Mouse (Mus musculus): ENCODE measurements around the gene Sipa1l2. TPM values are rescaled to one million over a fixed set of nuclear protein-coding genes. Genes with fewer than 3 reads are reported as not detected.

The Sipa1l2 gene
- total RNA-seq, 2 experiments from 2014 or later: 7.4 to 11.6 TPM

- ATAC-seq (ENCODE audit: poor library complexity, severe bottlenecking): no peak
Measured at GRCm38 (mm10) chr8:125482491-125483096, 87.0 kb downstream of the Sipa1l2 start.

DNA sequence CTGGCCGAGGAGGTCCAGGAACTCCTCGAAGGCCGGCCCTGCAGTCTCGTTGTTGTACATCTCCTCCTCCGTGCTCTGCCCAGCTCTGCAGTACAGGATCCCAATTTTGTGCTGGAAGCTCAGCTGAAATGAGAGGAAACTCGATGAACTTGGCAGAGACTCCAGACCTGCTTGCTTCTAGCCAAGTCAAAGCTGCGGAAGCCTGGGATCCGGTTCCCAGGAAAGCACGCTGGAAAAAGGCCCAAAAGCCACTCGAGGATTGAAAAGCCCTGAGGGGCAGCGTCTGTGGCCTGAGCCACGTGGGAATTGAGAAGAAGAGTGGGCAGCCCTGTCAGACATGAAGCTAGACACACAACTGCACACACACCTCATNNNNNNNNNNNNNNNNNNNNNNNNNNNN is 94.7 kb downstream of the Sipa1l2 start:
- ATAC-seq (ENCODE audit: poor library complexity, severe bottlenecking): no peak

GRCm38 (mm10) chr8:125471374-125471773 is 98.2 kb downstream of the Sipa1l2 start:
- no peak for ATAC-seq (ENCODE audit: poor library complexity, severe bottlenecking)

DNA sequence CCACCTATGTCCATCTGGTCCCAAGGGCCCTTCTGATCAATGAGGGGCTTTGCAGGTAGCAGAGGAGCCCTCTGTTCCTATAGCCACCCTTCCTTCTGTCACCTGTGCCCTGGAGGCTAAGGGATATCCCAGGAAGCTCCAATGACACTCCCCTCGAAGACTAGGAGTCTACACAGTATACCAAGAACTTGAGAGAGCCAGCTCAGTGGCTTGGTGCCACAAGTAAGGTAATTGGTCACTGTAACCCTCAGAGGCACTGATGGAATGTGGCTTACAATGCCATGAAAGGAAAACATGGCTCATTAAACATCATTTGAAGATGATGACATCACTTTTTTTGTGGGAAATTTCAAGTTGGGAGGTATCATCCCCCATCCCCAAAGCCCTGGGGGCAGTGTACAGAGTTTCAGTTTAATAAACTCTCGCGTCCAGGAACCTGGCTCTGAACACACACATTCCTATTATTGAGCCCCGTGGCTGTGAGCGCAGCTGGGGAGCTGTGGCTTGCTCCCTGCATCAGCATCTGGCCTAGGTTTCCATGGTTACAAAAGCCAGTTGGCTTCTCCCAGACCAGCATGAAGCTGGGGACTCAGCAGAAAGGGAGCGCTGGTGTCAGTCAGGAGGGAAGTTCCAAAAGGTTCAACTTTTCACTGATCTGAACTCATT is 104.3 kb downstream of the Sipa1l2 start:
- no peak for ATAC-seq (ENCODE audit: poor library complexity, severe bottlenecking)

DNA sequence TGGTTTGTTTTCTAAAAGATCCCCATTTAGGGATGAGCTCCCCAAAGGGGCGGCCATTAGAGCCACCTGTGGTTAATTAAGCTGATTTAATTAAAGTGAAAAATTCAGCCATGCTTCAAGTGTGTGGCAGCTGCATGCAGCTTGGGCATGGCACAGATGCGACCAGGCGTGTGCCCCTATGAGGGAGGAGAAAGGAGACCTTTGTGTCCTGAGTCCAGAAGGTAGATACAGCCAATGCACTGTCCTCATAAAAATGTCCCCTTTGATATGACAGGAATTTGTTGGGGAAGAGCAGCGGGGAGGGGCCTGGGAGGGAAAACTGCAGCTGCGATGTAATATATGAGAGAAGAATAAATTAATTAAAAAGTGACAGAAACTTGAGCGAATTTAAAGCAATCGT is 106.7 kb downstream of the Sipa1l2 start:
- no peak for ATAC-seq (ENCODE audit: poor library complexity, severe bottlenecking)

- peak; percentile 88 for ATAC-seq (ENCODE audit: poor library complexity, severe bottlenecking)
Measured at GRCm38 (mm10) chr8:125461504-125461903, 108.1 kb downstream of the Sipa1l2 start.

DNA sequence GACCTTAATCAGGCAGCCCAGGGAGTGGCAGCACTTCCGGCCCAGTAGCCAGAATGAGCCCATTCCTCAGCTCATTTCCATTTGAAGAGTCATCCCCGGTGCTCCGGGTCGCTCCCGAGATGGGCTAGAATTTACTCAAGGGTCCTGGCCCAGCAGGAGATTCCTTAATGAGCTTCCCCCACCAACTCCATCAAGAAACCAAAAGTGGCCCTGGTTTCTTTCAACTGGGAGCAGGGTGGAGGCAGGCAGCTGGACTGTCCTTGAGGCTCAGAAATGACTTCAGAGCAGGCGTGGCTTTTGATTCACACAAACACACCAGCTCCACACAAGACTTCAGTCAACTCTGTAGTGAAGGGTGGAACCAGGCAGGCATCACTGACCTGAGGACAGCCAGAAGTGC is 109.0 kb downstream of the Sipa1l2 start:
- no peak for ATAC-seq (ENCODE audit: poor library complexity, severe bottlenecking)

DNA sequence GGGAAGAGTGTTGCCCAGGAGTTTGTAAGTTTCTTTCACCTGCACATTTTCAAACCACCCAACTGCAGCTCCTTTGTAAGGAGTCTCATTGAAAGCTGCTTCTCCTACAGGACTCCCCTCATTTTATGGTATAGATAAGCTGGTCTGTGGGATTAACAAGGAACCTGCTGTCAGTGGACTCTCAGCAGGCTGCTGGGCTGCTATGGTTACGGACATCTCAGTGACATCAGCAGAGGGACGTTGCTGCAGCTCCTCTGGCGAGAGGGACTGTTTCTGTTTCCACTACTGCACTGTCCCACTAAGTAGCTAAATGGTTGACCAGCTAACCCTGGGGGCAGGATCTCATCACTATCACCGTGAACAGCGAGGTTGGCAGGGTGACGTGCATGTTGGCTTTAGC is 120.6 kb downstream of the Sipa1l2 start:
- ATAC-seq (ENCODE audit: poor library complexity, severe bottlenecking): no peak

DNA sequence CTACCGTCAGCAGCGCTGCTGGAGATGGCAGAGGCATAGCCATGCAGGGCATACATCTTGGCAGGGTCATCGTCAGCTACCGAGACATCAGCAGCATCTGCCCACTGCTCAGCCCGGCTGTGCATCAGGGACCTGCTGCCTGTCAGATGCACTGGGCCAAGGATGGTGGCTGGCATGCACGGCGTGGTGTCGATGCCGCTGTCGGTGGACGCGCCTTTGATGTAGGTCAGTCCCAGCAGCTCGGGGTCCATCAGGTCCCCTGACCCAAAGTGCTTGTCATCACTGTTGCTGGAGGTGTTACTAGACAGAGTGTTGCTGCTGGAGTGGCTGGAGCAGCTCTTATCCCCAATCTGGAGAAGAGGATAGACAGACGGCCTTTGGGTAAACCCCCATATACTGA is 122.1 kb downstream of the Sipa1l2 start:
- ATAC-seq (ENCODE audit: poor library complexity, severe bottlenecking): no peak

GRCm38 (mm10) chr8:125446236-125446635 is 123.4 kb downstream of the Sipa1l2 start:
- ATAC-seq (ENCODE audit: poor library complexity, severe bottlenecking): no peak

DNA sequence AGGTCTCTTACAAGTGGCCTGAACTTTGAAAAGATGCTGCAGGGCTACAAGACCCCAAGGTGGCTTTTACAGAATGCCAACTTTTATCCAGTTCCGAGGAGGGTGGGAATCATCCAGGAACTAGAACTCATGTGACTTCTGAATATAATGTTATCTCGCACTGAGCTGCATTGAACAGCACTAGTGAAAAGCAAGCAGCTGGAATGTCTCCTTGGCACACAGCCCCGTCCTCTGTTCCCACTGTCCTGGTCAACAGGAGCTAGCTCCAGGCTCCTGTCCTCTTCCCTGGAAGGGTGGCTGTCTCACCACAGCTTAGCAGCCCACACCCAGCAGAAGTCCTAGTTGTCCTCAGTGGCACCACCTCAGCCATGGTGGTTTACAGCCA is 124.4 kb downstream of the Sipa1l2 start:
- ATAC-seq (ENCODE audit: poor library complexity, severe bottlenecking): no peak

GRCm38 (mm10) chr8:125444457-125445224 is 125.0 kb downstream of the Sipa1l2 start:
- no peak for ATAC-seq (ENCODE audit: poor library complexity, severe bottlenecking)

DNA sequence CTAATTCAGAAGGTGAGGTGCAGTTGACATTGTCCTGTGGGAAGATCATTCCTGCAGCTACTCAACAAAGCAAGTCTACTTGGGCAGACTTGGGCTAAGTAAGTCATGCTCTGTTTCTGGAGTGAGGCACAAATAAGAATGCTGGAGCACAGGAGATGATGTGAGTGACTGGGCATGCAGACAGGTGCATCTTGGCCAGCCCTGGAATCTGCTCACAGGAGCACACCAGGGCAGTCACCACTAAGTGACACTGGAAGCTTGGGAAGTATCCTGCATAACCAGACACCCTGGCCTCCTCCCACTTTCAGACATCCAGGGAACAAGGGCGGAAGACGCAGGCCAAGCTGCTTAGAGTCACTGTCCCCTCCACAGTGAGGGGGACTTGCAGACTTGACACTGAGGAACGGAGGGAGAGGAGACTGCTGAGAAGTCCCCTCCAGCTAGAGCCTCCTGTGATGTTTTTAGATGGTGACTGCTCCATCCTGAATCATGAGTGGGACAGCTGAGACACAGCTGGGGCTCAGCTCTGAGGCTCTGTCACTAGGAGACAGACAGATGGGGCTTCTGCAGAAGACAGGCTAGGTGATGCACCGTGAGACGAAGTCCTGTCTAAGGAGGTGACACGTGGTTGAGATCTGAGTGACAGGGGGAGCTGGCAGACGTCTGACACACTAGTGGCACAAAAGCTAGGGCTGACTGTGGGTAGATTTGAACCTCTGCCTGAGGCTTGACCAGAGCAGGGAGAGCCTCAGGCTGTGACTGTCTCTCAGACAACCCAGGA is 134.1 kb downstream of the Sipa1l2 start:
- ATAC-seq (ENCODE audit: poor library complexity, severe bottlenecking): no peak

DNA sequence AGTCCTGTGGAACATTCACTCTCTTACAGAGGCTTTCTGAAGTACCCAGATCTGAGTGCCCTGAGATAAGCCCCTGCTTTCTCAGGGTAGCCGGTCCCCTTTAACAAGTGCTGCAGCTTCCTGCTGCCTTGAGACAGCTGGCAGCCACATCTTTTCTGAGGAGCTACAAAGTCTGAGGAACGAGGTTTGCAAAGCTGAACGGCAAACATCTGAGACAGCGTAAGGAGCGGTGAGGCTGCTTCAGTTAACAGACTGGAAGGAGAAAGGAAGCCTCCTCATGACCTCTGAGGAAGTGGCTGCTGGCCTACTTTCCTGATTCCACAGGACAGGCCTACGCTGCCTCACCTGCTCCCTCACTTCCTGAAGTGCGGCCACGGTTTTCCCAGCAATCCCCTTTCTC is 135.5 kb downstream of the Sipa1l2 start:
- no peak for ATAC-seq (ENCODE audit: poor library complexity, severe bottlenecking)

GRCm38 (mm10) chr8:125431321-125431720 is 138.3 kb downstream of the Sipa1l2 start:
- ATAC-seq (ENCODE audit: poor library complexity, severe bottlenecking): no peak

- ATAC-seq (ENCODE audit: poor library complexity, severe bottlenecking): no peak
Measured at GRCm38 (mm10) chr8:125430796-125431195, 138.8 kb downstream of the Sipa1l2 start.

DNA sequence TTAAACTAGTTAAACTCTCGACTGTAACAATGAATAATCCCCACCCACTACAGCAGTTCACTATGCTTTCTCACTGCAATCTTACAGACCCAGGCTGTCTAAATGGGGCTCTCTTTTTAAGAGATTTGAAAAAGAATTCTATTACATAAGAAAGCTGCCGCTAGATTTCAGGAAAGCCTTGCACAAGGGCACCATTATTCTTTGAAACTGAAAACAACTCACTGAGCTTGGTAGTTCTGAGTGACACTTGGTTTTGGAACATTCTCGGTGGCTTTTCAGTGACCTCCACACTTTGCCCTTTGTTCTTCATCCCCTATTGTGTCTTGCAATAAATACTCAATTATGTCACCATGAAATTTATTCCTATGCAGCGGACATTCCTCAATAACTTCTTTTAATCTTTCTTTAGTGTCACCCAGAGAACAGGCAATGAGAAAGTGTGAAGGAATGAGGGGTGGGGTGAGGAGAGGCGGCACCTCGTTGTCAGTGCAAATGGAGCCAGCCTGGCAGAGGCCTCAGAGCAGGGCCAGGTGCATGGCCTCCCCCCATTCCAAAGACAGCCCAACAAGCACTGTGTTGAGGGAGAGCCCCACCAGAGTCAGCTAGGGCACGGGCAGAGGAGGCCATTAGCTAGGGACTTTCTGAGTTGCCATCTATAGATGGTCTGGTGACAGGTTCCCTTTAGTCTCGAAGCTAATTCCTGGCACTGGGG is 140.5 kb downstream of the Sipa1l2 start:
- no peak for ATAC-seq (ENCODE audit: poor library complexity, severe bottlenecking)

DNA sequence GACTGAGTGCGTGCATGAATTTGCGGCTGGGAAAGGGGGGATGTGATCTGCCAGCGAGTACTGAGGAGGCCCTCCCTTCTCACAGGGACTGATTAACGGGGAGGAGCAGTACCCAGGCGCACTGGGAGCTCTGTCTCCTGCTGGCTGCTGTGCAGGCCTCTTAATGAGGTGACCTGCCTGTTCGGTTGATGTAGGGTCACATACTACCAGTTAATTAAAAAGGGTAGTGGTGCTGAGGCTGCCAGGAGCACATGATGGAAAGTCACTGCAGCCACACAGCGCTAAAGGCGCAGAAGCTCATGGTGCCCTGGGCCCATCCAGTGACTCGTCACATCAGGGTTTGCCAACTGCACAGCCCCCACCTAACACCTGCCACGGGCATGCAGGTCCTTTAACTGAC is 145.7 kb downstream of the Sipa1l2 start:
- no peak for ATAC-seq (ENCODE audit: poor library complexity, severe bottlenecking)

DNA sequence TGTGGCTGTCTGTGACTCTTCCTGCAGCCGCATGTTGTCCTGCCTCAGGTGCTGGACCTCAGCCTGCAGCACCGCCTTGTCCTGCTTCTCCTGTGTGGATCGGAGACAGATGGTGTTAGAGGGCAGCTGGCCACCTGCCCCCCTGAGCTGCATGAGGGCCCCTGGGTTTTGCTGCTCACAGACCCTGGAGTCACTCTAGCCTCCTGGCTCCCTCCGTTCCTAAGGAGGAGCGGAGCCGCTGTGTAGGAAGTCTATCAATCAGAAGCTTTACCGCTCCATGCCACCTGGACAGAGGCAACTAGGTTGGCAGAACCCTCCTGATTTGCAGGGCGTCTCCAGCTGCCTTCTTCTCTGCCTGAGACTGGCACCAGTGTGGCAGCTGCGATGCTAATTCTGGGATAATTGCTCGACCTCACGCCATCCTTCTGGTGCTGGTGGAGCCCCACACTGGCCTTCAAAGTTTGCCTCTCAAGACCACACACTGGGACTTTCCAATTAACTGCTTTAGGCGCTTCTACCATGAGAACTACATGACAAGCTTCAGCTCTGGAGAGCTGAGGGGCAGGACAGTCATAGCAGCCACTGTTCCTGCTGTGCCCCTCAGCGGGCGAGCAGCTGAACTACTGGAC is 150.3 kb downstream of the Sipa1l2 start:
- ATAC-seq (ENCODE audit: poor library complexity, severe bottlenecking): no peak

- peak; percentile 56 for ATAC-seq (ENCODE audit: poor library complexity, severe bottlenecking)
Measured at GRCm38 (mm10) chr8:125416146-125416545, 153.5 kb downstream of the Sipa1l2 start.
